ENCODE assay signal across 23 mouse cellular contexts in the genomic region with DNA sequence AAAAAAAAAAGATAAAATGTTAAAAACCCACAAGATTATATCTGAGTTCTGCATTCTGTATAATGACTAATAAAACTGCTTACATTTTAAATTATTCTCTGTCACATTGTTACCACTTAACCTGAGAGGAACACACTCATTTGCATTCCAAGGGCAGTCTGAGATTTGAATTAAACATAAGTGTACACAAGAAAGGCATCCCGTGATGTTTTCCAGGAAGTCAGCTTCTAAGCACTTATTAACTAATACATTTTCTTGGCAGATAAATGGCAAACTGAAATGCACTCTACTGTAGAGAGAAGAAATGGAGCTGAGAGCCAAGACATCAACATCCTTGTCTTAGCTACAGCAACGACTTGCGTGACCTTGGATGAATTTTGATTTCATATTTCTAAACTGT.
DNase-seq lines count a peak whose midpoint lies in the region; ATAC-seq and TF ChIP-seq lines count a peak whose summit lies in the region.
"Had no signal": no experiment of that assay in that cellular context is flagged by ENCODE, and none has a peak within 500 bp of the region (broad histone marks: within the 10 kb centered on the region; RNA-seq: fewer than 3 reads in every experiment).

No protein-coding gene starts in this region.

- no peak overlapping the region for H3K9ac ChIP-seq in kidney, embryonic 16.5 days (replicated peaks; ENCODE audit: low read length)
- no peak overlapping the region for H3K9ac ChIP-seq in forebrain, embryonic 16.5 days (replicated peaks; ENCODE audit: low read depth, low read length)
- H3K9ac ChIP-seq in midbrain, embryonic 16.5 days (ENCODE audit: low read depth, low read length), result no peak overlapping the region
- H3K9ac ChIP-seq: heart, embryonic 13.5 days; liver, embryonic 13.5 days; lung, embryonic 14.5 days; neural tube, embryonic 12.5 days had no signal

- H3K4me1 ChIP-seq in kidney, adult 2 months (ENCODE audit: control insufficient read depth, insufficient read depth, low read length), result no peaks in the 10 kb centered on the region
- no peaks in the 10 kb centered on the region for H3K4me1 ChIP-seq in kidney, embryonic 16.5 days (ENCODE audit: insufficient read depth, low read length)
- no peaks in the 10 kb centered on the region for H3K4me1 ChIP-seq in forebrain, embryonic 16.5 days (replicated peaks; ENCODE audit: control insufficient read depth, insufficient read depth, low read length)
- peaks cover 2% of the 10 kb centered on the region; the same call in 1 of the 2 replicates for H3K4me1 ChIP-seq in midbrain, embryonic 16.5 days (ENCODE audit: control insufficient read depth, insufficient read depth, low read length)
- H3K4me1 ChIP-seq: heart, embryonic 13.5 days; liver, embryonic 13.5 days; neural tube, embryonic 12.5 days had no signal

- DNase-seq in kidney, adult 2 months, result peak; percentile 59
- peak; percentile 17 for DNase-seq in brain, adult 2 months (ENCODE audit: low read depth, low spot score)
- DNase-seq in left cerebral cortex, adult 18-20 months (ENCODE audit: low spot score in 2 of 2), result no peak
- DNase-seq: adrenal gland, adult 8-10 months; cerebellum, adult 9-10 months; gastrocnemius, postnatal 36 days; heart, adult 2 months; heart, postnatal 14 days; layer of hippocampus, adult 9-11 months; liver, embryonic 13.5 days; lung, embryonic 14.5 days; right cerebral cortex, postnatal 25 days; spleen, adult 18-20 months had no signal

- TF ChIP-seq POLR2A in kidney, adult 2 months (IDR thresholded peaks at IDR 0.05; ENCODE audit: low read depth, low read length), result no peak

- H3K36me3 ChIP-seq in kidney, adult 2 months (ENCODE audit: control insufficient read depth, insufficient read depth, low read length), result no peaks in the 10 kb centered on the region
- no peaks in the 10 kb centered on the region for H3K36me3 ChIP-seq in kidney, embryonic 16.5 days (ENCODE audit: insufficient read depth, low read length)
- H3K36me3 ChIP-seq in forebrain, embryonic 16.5 days (ENCODE audit: control insufficient read depth, insufficient read depth), result no peaks in the 10 kb centered on the region
- no peaks in the 10 kb centered on the region for H3K36me3 ChIP-seq in midbrain, embryonic 16.5 days (ENCODE audit: control insufficient read depth, insufficient read depth, low read length)
- H3K36me3 ChIP-seq: heart, embryonic 13.5 days; liver, embryonic 13.5 days; neural tube, embryonic 12.5 days had no signal

- WGBS in kidney, adult 2 months, result 28% methylated on average over 3 of the region's 3 CpGs
- WGBS in kidney, embryonic 16.5 days, result 61% methylated on average over 3 of the region's 3 CpGs
- WGBS in forebrain, embryonic 16.5 days, result 49% methylated on average over 3 of the region's 3 CpGs
- 46% methylated on average over 3 of the region's 3 CpGs for WGBS in midbrain, embryonic 16.5 days

- H3K4me3 ChIP-seq in kidney, adult 2 months (ENCODE audit: insufficient read depth, low read depth, low read length), result no peak overlapping the region
- H3K4me3 ChIP-seq in kidney, embryonic 16.5 days (ENCODE audit: low read length), result no peak overlapping the region
- no peak overlapping the region for H3K4me3 ChIP-seq in forebrain, embryonic 16.5 days (replicated peaks; ENCODE audit: low read length)
- no peak overlapping the region for H3K4me3 ChIP-seq in midbrain, embryonic 16.5 days (ENCODE audit: low read depth, low read length)
- H3K4me3 ChIP-seq: heart, adult 2 months; heart, embryonic 13.5 days; left cerebral cortex, adult 2 months; liver, embryonic 13.5 days; neural tube, embryonic 12.5 days had no signal

- no peak overlapping the region for H3K27ac ChIP-seq in kidney, adult 2 months (ENCODE audit: insufficient read depth, low read depth, low read length)
- no peak overlapping the region for H3K27ac ChIP-seq in kidney, embryonic 16.5 days (ENCODE audit: low read length)
- no peak overlapping the region for H3K27ac ChIP-seq in forebrain, embryonic 16.5 days (ENCODE audit: low read length)
- no peak overlapping the region for H3K27ac ChIP-seq in midbrain, embryonic 16.5 days (ENCODE audit: low read length)
- H3K27ac ChIP-seq: heart, adult 2 months; heart, embryonic 13.5 days; hindbrain, postnatal 0 days; left cerebral cortex, adult 2 months; liver, embryonic 13.5 days; neural tube, embryonic 12.5 days had no signal

- H3K9me3 ChIP-seq in kidney, embryonic 16.5 days (ENCODE audit: low read length), result no peaks in the 10 kb centered on the region
- H3K9me3 ChIP-seq in forebrain, embryonic 16.5 days (ENCODE audit: control insufficient read depth, low read length), result no peaks in the 10 kb centered on the region
- no peaks in the 10 kb centered on the region for H3K9me3 ChIP-seq in midbrain, embryonic 16.5 days (replicated peaks; ENCODE audit: control insufficient read depth, low read length, poor library complexity, severe bottlenecking)
- H3K9me3 ChIP-seq: heart, embryonic 13.5 days; liver, embryonic 13.5 days; neural tube, embryonic 12.5 days had no signal

- ATAC-seq in kidney, embryonic 16.5 days (ENCODE audit: low FRiP score, low TSS enrichment), result no peak
- peak; percentile 71 for ATAC-seq in forebrain, embryonic 16.5 days
- peak; percentile 73 for ATAC-seq in midbrain, embryonic 16.5 days
- ATAC-seq in megakaryocyte-erythroid progenitor cell, adult 5-6 weeks (replicated peaks; ENCODE audit: low FRiP score, low TSS enrichment, poor library complexity, severe bottlenecking), result no peak
- ATAC-seq: activated CD4-positive, CD25-positive, alpha-beta regulatory T cell, adult 4 months; hindbrain, postnatal 0 days; intestine, embryonic 16.5 days had no signal

- no peak for TF ChIP-seq CTCF in kidney, adult 2 months (conservative IDR thresholded peaks at IDR 0.05; ENCODE audit: insufficient read depth, insufficient read length, low read depth, low read length)

- no peaks in the 10 kb centered on the region for H3K27me3 ChIP-seq in kidney, adult 2 months (replicated peaks; ENCODE audit: control insufficient read depth, insufficient read depth, low read length)
- no peaks in the 10 kb centered on the region for H3K27me3 ChIP-seq in kidney, embryonic 16.5 days (ENCODE audit: insufficient read depth, low read length)
- H3K27me3 ChIP-seq in forebrain, embryonic 16.5 days (replicated peaks; ENCODE audit: control insufficient read depth, insufficient read depth, low read length), result no peaks in the 10 kb centered on the region
- no peaks in the 10 kb centered on the region for H3K27me3 ChIP-seq in midbrain, embryonic 16.5 days (ENCODE audit: control insufficient read depth, insufficient read depth, low read depth, low read length)
- H3K27me3 ChIP-seq: heart, embryonic 13.5 days; liver, embryonic 13.5 days; neural tube, embryonic 12.5 days had no signal

- no peak overlapping the region for H3K4me2 ChIP-seq in kidney, embryonic 16.5 days (replicated peaks; ENCODE audit: low read depth, low read length)
- H3K4me2 ChIP-seq in forebrain, embryonic 16.5 days (ENCODE audit: low read length), result no peak overlapping the region
- H3K4me2 ChIP-seq in midbrain, embryonic 16.5 days (ENCODE audit: low read length), result no peak overlapping the region
- H3K4me2 ChIP-seq: heart, embryonic 13.5 days; liver, embryonic 13.5 days; lung, embryonic 14.5 days; neural tube, embryonic 12.5 days had no signal

Comparison
In these comparisons a context has a peak if more than half of its experiments do, and no peak if none do; other contexts are left out.
1. DNase-seq: peak in kidney, adult 2 months (single experiment) and brain, adult 2 months (single experiment); none in left cerebral cortex, adult 18-20 months (0 of 2).
2. ATAC-seq: peak in forebrain, embryonic 16.5 days (single experiment) and midbrain, embryonic 16.5 days (single experiment); none in kidney, embryonic 16.5 days (single experiment) and megakaryocyte-erythroid progenitor cell, adult 5-6 weeks (single experiment).